Mouse (Mus musculus) R1 (cell line): Measurements from ENCODE around the gene Hspa12b.

Experiments used
- DNase-seq: peaks from one replicate; pipeline ENCODE4 v3.0.0-alpha.2; 2018; ENCODE audit warnings: low read depth, low spot score

The Hspa12b gene

DNA sequence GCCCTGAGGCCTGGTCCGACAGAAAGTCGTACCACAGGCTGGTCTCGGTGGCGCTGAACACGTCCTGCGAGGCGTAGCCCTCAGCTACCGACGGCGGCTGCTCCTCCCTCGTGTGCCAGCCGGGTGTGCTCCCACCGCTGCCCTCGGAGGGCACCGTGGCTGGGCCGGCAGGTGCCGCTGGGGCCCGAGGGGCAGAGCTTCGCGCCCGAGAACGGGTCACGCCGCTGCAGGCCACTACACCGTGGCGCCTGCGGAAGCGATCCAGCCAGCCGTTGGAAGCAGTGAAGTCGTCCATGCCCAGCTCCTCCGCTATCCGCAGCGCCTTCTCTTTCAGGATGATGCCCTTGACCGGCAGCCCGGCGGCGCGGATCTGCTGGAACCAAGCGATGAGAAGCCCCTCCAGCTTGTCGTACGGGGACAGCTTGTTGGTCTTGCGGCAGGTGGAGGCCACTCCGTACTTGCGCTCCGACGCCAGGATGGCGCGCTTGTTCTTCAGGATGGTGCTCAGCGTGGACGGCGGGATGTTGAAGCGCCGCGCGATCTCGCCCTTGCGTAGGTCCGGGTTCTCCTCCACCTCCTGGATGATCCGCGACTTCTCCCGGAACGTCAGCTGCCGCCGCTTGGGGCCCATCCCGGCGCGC lies 52.3 kb downstream of the Hspa12b start:
- DNase-seq: peak; percentile 84

DNA sequence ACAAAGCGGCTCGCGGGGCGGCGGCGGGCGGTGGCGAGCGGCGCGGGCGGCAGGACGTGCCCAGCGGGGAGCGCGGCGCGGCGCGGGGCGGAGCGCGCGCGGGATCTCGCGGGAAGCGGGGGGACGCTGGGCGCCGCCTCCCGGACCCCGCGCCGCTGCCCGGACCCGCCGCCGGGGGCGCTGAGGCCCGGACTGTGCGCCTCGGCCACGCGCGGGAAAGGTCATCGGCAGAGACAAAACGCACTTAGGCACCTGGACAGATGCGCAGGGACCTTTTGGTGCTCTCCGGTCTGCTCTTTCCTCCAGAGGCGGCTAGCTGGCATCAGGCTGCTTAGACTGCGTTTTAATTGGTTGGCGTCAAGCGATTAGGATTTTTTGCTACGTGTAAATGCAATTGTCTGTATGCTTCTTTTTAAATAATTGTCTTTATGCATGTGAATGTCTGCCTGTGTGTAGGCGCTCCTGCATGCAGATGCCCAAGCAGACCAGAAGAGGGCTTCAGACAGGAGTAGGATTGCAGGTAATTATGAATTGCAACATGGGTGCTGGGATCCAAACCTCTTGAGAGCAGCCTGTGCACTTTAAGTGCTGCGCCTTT lies 53.0 kb downstream of the Hspa12b start, which contains the start of gene Cenpb:
Gene Cenpb, minus strand, starts transcription at position 78 of the 598 bp plus-strand sequence.
- peak; percentile 88 for DNase-seq

DNA sequence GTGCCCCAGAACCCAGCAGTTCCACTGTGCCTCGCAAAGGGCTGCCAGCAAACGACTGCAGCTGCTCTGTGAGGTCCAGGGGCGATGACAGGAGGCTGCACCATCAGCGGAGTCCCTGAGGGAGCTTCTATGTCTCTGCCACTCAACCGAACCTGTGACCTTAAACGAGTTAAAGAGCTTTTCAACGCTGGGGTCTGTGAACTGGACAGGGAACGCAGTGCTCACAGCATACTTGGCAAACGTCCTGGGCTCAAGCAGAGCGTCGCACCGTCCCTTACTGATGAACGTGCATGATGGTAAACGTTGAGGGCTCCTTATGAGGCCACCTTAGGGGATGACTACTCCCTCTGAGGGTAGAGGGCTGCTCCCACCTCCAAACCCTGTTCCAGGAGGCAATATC lies 59.3 kb downstream of the Hspa12b start:
- DNase-seq: no peak

DNA sequence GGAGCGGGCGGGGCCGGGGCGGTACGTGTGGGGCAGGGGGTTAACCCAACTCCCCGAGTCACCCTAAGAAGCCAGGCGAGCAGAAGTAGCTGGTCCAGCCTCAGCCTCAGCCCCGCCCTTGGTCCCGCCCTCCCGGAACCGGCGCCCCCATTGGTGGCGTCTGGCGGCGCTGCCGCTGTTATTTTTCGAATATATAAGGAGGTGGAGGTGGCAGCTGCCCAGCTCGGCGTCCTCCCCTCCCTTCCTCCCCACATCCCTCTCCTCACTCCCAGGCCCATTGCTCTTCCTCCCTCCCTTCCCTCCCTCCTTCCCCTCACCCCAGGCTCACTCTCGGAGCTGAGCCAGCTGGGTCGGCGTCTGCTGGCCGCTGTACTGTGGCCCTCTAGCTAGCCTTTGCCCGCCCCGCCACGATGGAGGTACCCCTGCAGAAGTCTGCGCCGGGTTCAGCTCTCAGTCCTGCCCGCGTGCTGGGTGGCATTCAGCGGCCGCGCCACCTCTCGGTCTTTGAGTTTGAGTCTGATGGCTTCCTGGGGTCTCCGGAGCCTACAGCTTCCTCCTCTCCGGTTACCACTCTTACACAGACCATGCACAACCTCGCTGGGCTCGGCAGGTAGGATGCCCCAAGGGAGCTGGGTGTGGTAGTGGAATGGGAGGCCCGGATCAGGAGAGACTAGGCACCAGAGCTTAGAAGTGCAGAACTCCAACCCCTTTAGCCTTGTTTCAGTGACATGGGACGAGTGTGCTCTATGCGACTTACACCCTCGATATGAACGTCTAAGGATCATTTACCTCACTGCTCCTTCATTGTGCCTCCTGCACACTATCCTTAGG lies 59.9 kb downstream of the Hspa12b start, which contains the start of the genes Cdc25b and Spef1:
Gene Cdc25b, plus strand, starts transcription at position 179 of the 831 bp plus-strand sequence.
Gene Spef1, minus strand, starts transcription at position 512 of the 831 bp plus-strand sequence.
- peak; percentile 89 for DNase-seq

DNA sequence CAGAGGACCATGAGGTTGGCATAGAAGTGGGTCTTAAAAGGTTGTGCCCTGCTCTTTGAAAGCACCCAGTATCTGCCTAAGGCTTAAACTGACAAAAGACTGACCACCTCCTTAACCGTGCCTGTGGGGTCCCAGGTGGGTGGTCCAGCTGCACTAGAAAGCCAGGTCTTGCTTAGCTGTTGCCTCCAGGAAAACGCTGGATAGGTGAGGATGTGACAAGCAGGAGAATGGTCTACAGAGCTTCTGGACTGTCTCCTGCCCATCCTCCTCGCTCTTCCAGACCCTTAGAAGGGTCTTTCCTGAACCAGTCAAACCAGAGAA lies 60.5 kb downstream of the Hspa12b start:
- DNase-seq: no peak

GRCm38 (mm10) chr2:131188311-131188710 lies 61.2 kb downstream of the Hspa12b start:
- DNase-seq: no peak

GRCm38 (mm10) chr2:131189521-131190309 lies 62.6 kb downstream of the Hspa12b start:
- DNase-seq: no peak

GRCm38 (mm10) chr2:131190344-131191004 lies 63.4 kb downstream of the Hspa12b start:
- DNase-seq: peak; percentile 64

GRCm38 (mm10) chr2:131191005-131191390 lies 63.9 kb downstream of the Hspa12b start:
- no peak for DNase-seq
